Mouse (Mus musculus) neural tube, embryonic 14.5 days (tissue): ENCODE results near the gene Myo6. TPM values are rescaled to one million over a fixed set of nuclear protein-coding genes. Genes with fewer than 3 reads are reported as not detected.
"Not testable (repeated sequence)": the region's sequence is repeated elsewhere in the genome, so short reads cannot be mapped to it uniquely, and the experiment has no call there.

Experiments
- ATAC-seq: fragments of 200-750 bp; cut with Nextera tagmentation; 2 replicates; pipeline ENCODE4 v1.8.0; 2017; ENCODE audit warnings: low read depth, mild to moderate bottlenecking, moderate TSS enrichment, moderate library complexity
- H3K27ac ChIP-seq: fragments of 300-500 bp; sonication (generic); 2 replicates; pipeline ENCODE4 v1.5.1; 2014; ENCODE audit warnings: low read depth, mild to moderate bottlenecking, control low read depth, low read length, moderate library complexity, mixed read lengths
- H3K27me3 ChIP-seq: fragments of 300-500 bp; sonication (generic); 2 replicates; pipeline ENCODE4 v1.6.1; 2014; ENCODE audit warnings: low read length; ENCODE audit not compliant: control insufficient read depth, insufficient read depth
- H3K36me3 ChIP-seq: fragments of 300-500 bp; sonication (generic); 2 replicates; pipeline ENCODE4 v1.6.1; 2014; ENCODE audit warnings: low read length, mixed read lengths; ENCODE audit not compliant: control insufficient read depth, insufficient read depth
- H3K4me1 ChIP-seq: fragments of 300-500 bp; sonication (generic); 2 replicates; pipeline ENCODE4 v1.6.1; 2014; ENCODE audit warnings: low read length; ENCODE audit not compliant: control insufficient read depth, insufficient read depth
- H3K4me2 ChIP-seq: fragments of 300-500 bp; sonication (generic); 2 replicates; pipeline ENCODE4 v1.6.1; 2014; ENCODE audit warnings: mild to moderate bottlenecking, low read depth, low read length, control low read depth
- H3K4me3 ChIP-seq: fragments of 300-500 bp; sonication (generic); 2 replicates; pipeline ENCODE4 v1.5.1; 2014; ENCODE audit warnings: low read depth, low read length, control low read depth, mixed read lengths
- H3K9ac ChIP-seq: fragments of 300-500 bp; sonication (generic); replicated peaks from 2 replicates; pipeline ENCODE4 v1.6.1; 2014; ENCODE audit warnings: low read depth, mild to moderate bottlenecking, control low read depth, low read length, mixed read lengths
- H3K9me3 ChIP-seq: fragments of 300-500 bp; sonication (generic); 2 replicates; pipeline ENCODE4 v1.6.1; 2016; ENCODE audit warnings: low read length; ENCODE audit not compliant: control insufficient read depth
- WGBS: fragments of 180-500 bp; shearing (Covaris S2); extraction: QIAGEN DNeasy Blood & Tissue Kit; methylation state at CpG from one replicate; pipeline ENCODE4 v1.1.7; 2014; 5-methylcytosine and 5-hydroxymethylcytosine counted together
- polyA plus RNA-seq: library from polyadenylated mRNA; unstranded; fragments of >200 nt; fragmentation: Nextera tagmentation; extraction: Ambion mirVana; gene quantifications from 2 replicates; pipeline ENCODE4 v1.2.1, GENCODE M21; 2014

Myo6 gene
- polyA plus RNA-seq, 1 experiment from 2014 or later = 26.0 TPM

GRCm38 (mm10) chr9:80313610-80314009, 148.8 kb downstream of the Myo6 start:
- no peaks in the 10 kb centered on the region for H3K4me1 ChIP-seq
- ATAC-seq = no peak
- 88% methylated on average over 5 of the region's 5 CpGs for WGBS

GRCm38 (mm10) chr9:80315922-80316321, 151.1 kb downstream of the Myo6 start:
- no peak overlapping the region for H3K9ac ChIP-seq
- no peak overlapping the region for H3K4me2 ChIP-seq
- H3K4me1 ChIP-seq = no peaks in the 10 kb centered on the region
- no peaks in the 10 kb centered on the region for H3K36me3 ChIP-seq
- WGBS = 94% methylated on average over 6 of the region's 6 CpGs
- no peak overlapping the region for H3K4me3 ChIP-seq
- H3K27ac ChIP-seq = no peak overlapping the region
- ATAC-seq = no peak
- H3K9me3 ChIP-seq = no peaks in the 10 kb centered on the region
- no peaks in the 10 kb centered on the region for H3K27me3 ChIP-seq

More at GRCm38 (mm10) chr9:80313610-80314009, 148.8 kb downstream of the Myo6 start:
- Histone ChIP-seq H3K36me3 (no peaks in the 10 kb centered on the region), H3K4me2 (no peak overlapping the region), H3K9me3 (no peaks in the 10 kb centered on the region), H3K27ac (no peak overlapping the region), H3K27me3 (no peaks in the 10 kb centered on the region), H3K4me3 (no peak overlapping the region), H3K9ac (no peak overlapping the region)

GRCm38 (mm10) chr9:80318027-80318426, 153.2 kb downstream of the Myo6 start:
- Histone ChIP-seq H3K4me1 (no peaks in the 10 kb centered on the region), H3K9me3 (no peaks in the 10 kb centered on the region), H3K36me3 (no peaks in the 10 kb centered on the region), H3K4me3 (no peak overlapping the region), H3K4me2 (no peak overlapping the region), H3K9ac (no peak overlapping the region), H3K27me3 (no peaks in the 10 kb centered on the region), H3K27ac (no peak overlapping the region)
- WGBS = 94% methylated on average over 6 of the region's 6 CpGs
- no peak for ATAC-seq

GRCm38 (mm10) chr9:80321051-80321887, 156.4 kb downstream of the Myo6 start:
- 97% methylated on average over 2 of the region's 2 CpGs for WGBS
- H3K9me3 ChIP-seq, H3K9ac ChIP-seq, H3K4me1 ChIP-seq, H3K4me2 ChIP-seq, H3K36me3 ChIP-seq, H3K4me3 ChIP-seq, H3K27me3 ChIP-seq, ATAC-seq, H3K27ac ChIP-seq: not testable (repeated sequence)

GRCm38 (mm10) chr9:80332153-80332552, 167.3 kb downstream of the Myo6 start:
- ATAC-seq = peak; percentile 82

GRCm38 (mm10) chr9:80333466-80333865, 168.6 kb downstream of the Myo6 start:
- Histone ChIP-seq H3K9ac (no peak overlapping the region), H3K36me3 (no peaks in the 10 kb centered on the region), H3K9me3 (no peaks in the 10 kb centered on the region), H3K4me3 (no peak overlapping the region), H3K4me2 (no peak overlapping the region), H3K4me1 (no peaks in the 10 kb centered on the region), H3K27ac (no peak overlapping the region), H3K27me3 (no peaks in the 10 kb centered on the region)
- WGBS = 46% methylated on average over 8 of the region's 8 CpGs
- no peak for ATAC-seq

More at GRCm38 (mm10) chr9:80332153-80332552, 167.3 kb downstream of the Myo6 start:
- Histone ChIP-seq H3K9me3 (no peaks in the 10 kb centered on the region), H3K36me3 (no peaks in the 10 kb centered on the region), H3K4me2 (peak overlapping the region; percentile 44), H3K27ac (no peak overlapping the region), H3K4me3 (no peak overlapping the region), H3K9ac (no peak overlapping the region), H3K4me1 (no peaks in the 10 kb centered on the region), H3K27me3 (no peaks in the 10 kb centered on the region)
- 25% methylated on average over 14 of the region's 14 CpGs for whole genome bisulfite sequencing

- Histone ChIP-seq H3K27ac (no peak overlapping the region), H3K36me3 (no peaks in the 10 kb centered on the region), H3K27me3 (no peaks in the 10 kb centered on the region), H3K9me3 (no peaks in the 10 kb centered on the region), H3K4me3 (no peak overlapping the region), H3K4me1 (no peaks in the 10 kb centered on the region), H3K4me2 (no peak overlapping the region), H3K9ac (no peak overlapping the region)
- WGBS = 70% methylated on average over 14 of the region's 14 CpGs
- no peak for ATAC-seq
Measured at GRCm38 (mm10) chr9:80333998-80334605, 169.3 kb downstream of the Myo6 start.

GRCm38 (mm10) chr9:80335660-80336357, 171.0 kb downstream of the Myo6 start:
- Histone ChIP-seq H3K27me3 (no peaks in the 10 kb centered on the region), H3K4me2 (no peak overlapping the region), H3K9ac (no peak overlapping the region), H3K27ac (no peak overlapping the region), H3K9me3 (no peaks in the 10 kb centered on the region), H3K36me3 (no peaks in the 10 kb centered on the region), H3K4me1 (no peaks in the 10 kb centered on the region), H3K4me3 (no peak overlapping the region)
- 81% methylated on average over 13 of the region's 13 CpGs for WGBS
- no peak for ATAC-seq

GRCm38 (mm10) chr9:80338026-80338425, 173.2 kb downstream of the Myo6 start:
- H3K4me3 ChIP-seq = no peak overlapping the region
- ATAC-seq = no peak
- no peak overlapping the region for H3K4me2 ChIP-seq
- WGBS = 94% methylated on average over 6 of the region's 6 CpGs
- no peak overlapping the region for H3K9ac ChIP-seq
- H3K27ac ChIP-seq = no peak overlapping the region
- H3K36me3 ChIP-seq = no peaks in the 10 kb centered on the region
- H3K27me3 ChIP-seq = no peaks in the 10 kb centered on the region
- H3K4me1 ChIP-seq = no peaks in the 10 kb centered on the region
- no peaks in the 10 kb centered on the region for H3K9me3 ChIP-seq
